Mouse (Mus musculus) left cerebral cortex, postnatal 14 days (tissue): Measurements from ENCODE around the gene Ttll3. TPM values are rescaled to one million over a fixed set of nuclear protein-coding genes. Genes with fewer than 3 reads are reported as not detected.

ENCODE experiments used
- DNase-seq, 2 experiments: peaks; one replicate each; pipeline ENCODE4 v3.0.0; 2021 to 2022; ENCODE audit warnings: low spot score in 2 of 2, mixed read lengths in 1 of 2
- intact Hi-C: fragments of 180-260 bp; cut with DNase I; formaldehyde crosslinking; loops from one replicate; pipeline ENCODE4 v1.15.1; 2025
- total RNA-seq, 2 experiments: library from RNA; stranded (reverse); gene quantifications; 2 replicates each; pipeline ENCODE4 v1.2.3; 2021

Ttll3 gene
- total RNA-seq, 2 experiments from 2014 or later: 6.5 to 7.8 TPM

GRCm38 (mm10) chr6:113416416-113416815 lies 27.4 kb downstream of the Ttll3 start:
- no peak for DNase-seq
- intact Hi-C loops: no loop called here

- intact Hi-C loops: no loop called here
- DNase-seq: no peak
These were observed 29.6 kb downstream of the Ttll3 start for GRCm38 (mm10) chr6:113418441-113419198.

- DNase-seq: peak; percentile 95 to 99
- intact Hi-C loops: no loop called here
These were observed 30.1 kb downstream of the Ttll3 start, which contains the start of gene Rpusd3 for GRCm38 (mm10) chr6:113419199-113419587. Gene Rpusd3, minus strand, starts transcription at chr6:113419340.

GRCm38 (mm10) chr6:113423000-113423399 lies 33.9 kb downstream of the Ttll3 start:
- DNase-seq: no peak
- intact Hi-C loops: no loop called here

- no peak for DNase-seq
- intact Hi-C loops: no loop called here
These were observed 35.1 kb downstream of the Ttll3 start for GRCm38 (mm10) chr6:113424187-113424586.

- intact Hi-C loops: no loop called here
These were observed 37.6 kb downstream of the Ttll3 start for GRCm38 (mm10) chr6:113426696-113427095.

GRCm38 (mm10) chr6:113427397-113427796 lies 38.3 kb downstream of the Ttll3 start:
- intact Hi-C loops: no loop called here

More at GRCm38 (mm10) chr6:113426696-113427095, 37.6 kb downstream of the Ttll3 start:
- no peak for DNase-seq

GRCm38 (mm10) chr6:113428006-113428405 lies 38.9 kb downstream of the Ttll3 start:
- DNase-seq: no peak
- intact Hi-C loops: no loop called here

More at GRCm38 (mm10) chr6:113427397-113427796, 38.3 kb downstream of the Ttll3 start:
- peak in 1 of 2 experiments; percentile 57 for DNase-seq

GRCm38 (mm10) chr6:113429965-113430364 lies 40.9 kb downstream of the Ttll3 start:
- intact Hi-C loops: no loop called here
- no peak for DNase-seq

- DNase-seq: no peak
- intact Hi-C loops: no loop called here
These were observed 41.8 kb downstream of the Ttll3 start for GRCm38 (mm10) chr6:113430846-113431245.

GRCm38 (mm10) chr6:113431801-113432200 lies 42.7 kb downstream of the Ttll3 start:
- no peak for DNase-seq
- intact Hi-C loops: no loop called here

- DNase-seq: no peak
- intact Hi-C loops: no loop called here
These were observed 44.6 kb downstream of the Ttll3 start for GRCm38 (mm10) chr6:113433661-113434060.

- DNase-seq: no peak
- intact Hi-C loops: no loop called here
These were observed 45.6 kb downstream of the Ttll3 start for GRCm38 (mm10) chr6:113434691-113435090.

GRCm38 (mm10) chr6:113435664-113436205 lies 46.7 kb downstream of the Ttll3 start, which contains the start of gene Cidec:
Gene Cidec, minus strand, starts transcription at chr6:113435760.
- DNase-seq: no peak
- intact Hi-C loops: no loop called here

- intact Hi-C loops: no loop called here
- DNase-seq: no peak
These were observed 48.1 kb downstream of the Ttll3 start for GRCm38 (mm10) chr6:113437135-113437534.

- intact Hi-C loops: no loop called here
- DNase-seq: no peak
These were observed 49.8 kb downstream of the Ttll3 start for GRCm38 (mm10) chr6:113438721-113439430.

- no peak for DNase-seq
- intact Hi-C loops: no loop called here
These were observed 51.6 kb downstream of the Ttll3 start for GRCm38 (mm10) chr6:113440686-113441085.

GRCm38 (mm10) chr6:113441147-113441680 lies 52.2 kb downstream of the Ttll3 start:
- intact Hi-C loops: no loop called here
- DNase-seq: peak; percentile 73 to 74

- no peak for DNase-seq
- intact Hi-C loops: no loop called here
These were observed 53.0 kb downstream of the Ttll3 start for GRCm38 (mm10) chr6:113442087-113442441.

GRCm38 (mm10) chr6:113442442-113443090 lies 53.5 kb downstream of the Ttll3 start, which contains the start of gene Jagn1:
Gene Jagn1, plus strand, starts transcription at chr6:113442569.
- intact Hi-C loops: no loop called here

More at GRCm38 (mm10) chr6:113442442-113443090, 53.5 kb downstream of the Ttll3 start, which contains the start of gene Jagn1:
- peak; percentile 90 to 92 for DNase-seq
